Mouse (Mus musculus) liver, embryonic 14.5 days (tissue): Measurements from ENCODE around the gene Abhd5. TPM values are rescaled to one million over a fixed set of nuclear protein-coding genes. Genes with fewer than 3 reads are reported as not detected.

Experiments
- ATAC-seq: fragments of 200-750 bp; cut with Nextera tagmentation; 2 replicates; pipeline ENCODE4 v1.8.0; 2017; ENCODE audit warnings: moderate number of reproducible peaks, mild to moderate bottlenecking, moderate library complexity; ENCODE audit not compliant: insufficient read depth
- DNase-seq, 3 experiments: peaks; one replicate each; pipeline ENCODE4 v3.0.0-alpha.2; 2012 to 2013; ENCODE audit warnings: low read depth in 3 of 3, low spot score in 3 of 3
- H3K27ac ChIP-seq: fragments of 300-500 bp; sonication (generic); 2 replicates; pipeline ENCODE4 v1.5.1; 2014; ENCODE audit warnings: moderate library complexity, mild to moderate bottlenecking, control low read depth, inconsistent platforms
- H3K27me3 ChIP-seq: fragments of 300-500 bp; sonication (generic); 2 replicates; pipeline ENCODE4 v1.6.1; 2014; ENCODE audit warnings: mild to moderate bottlenecking, low read length, moderate library complexity; ENCODE audit not compliant: control insufficient read depth, insufficient read depth
- H3K36me3 ChIP-seq: fragments of 300-500 bp; sonication (generic); replicated peaks from 2 replicates; pipeline ENCODE4 v1.6.1; 2014; ENCODE audit warnings: low read depth; ENCODE audit not compliant: control insufficient read depth, insufficient read depth
- H3K4me1 ChIP-seq, 2 experiments: fragments of 200-500 bp in 1 of 2; fragments of 300-500 bp in 1 of 2; sonication (generic) in 1 of 2; replicated peaks; 2 replicates each; pipeline ENCODE4 v1.6.1; 2012 to 2014; ENCODE audit warnings: antibody characterized with exemption in 1 of 2, inconsistent platforms in 1 of 2, low read length in 1 of 2; ENCODE audit not compliant: control insufficient read depth in 2 of 2, insufficient read depth in 2 of 2
- H3K4me2 ChIP-seq: fragments of 300-500 bp; sonication (generic); 2 replicates; pipeline ENCODE4 v1.6.1; 2014; ENCODE audit warnings: low read depth, mild to moderate bottlenecking, control low read depth, moderate library complexity
- H3K4me3 ChIP-seq, 2 experiments: fragments of 200-500 bp in 1 of 2; fragments of 300-500 bp in 1 of 2; sonication (generic) in 1 of 2; 2 replicates each; pipeline ENCODE4 v1.5.1; 2012 to 2014; ENCODE audit warnings: low read depth in 2 of 2, low read length in 2 of 2, mild to moderate bottlenecking in 2 of 2, control low read depth in 1 of 2, inconsistent platforms in 1 of 2, moderate library complexity in 1 of 2; ENCODE audit not compliant: insufficient read depth in 1 of 2
- H3K9ac ChIP-seq: fragments of 300-500 bp; sonication (generic); replicated peaks from 2 replicates; pipeline ENCODE4 v1.6.1; 2014; ENCODE audit warnings: mild to moderate bottlenecking, control low read depth, moderate library complexity
- H3K9me3 ChIP-seq: fragments of 300-500 bp; sonication (generic); 2 replicates; pipeline ENCODE4 v1.6.1; 2016; ENCODE audit warnings: low read length, mixed read lengths; ENCODE audit not compliant: control insufficient read depth
- CTCF ChIP-seq: IDR thresholded peaks from 2 replicates; pipeline ENCODE4 v1.5.1; 2016; ENCODE audit warnings: antibody characterized with exemption, low read depth, control low read depth
- EP300 ChIP-seq: IDR thresholded peaks from 2 replicates; pipeline ENCODE4 v1.6.1; 2016; ENCODE audit warnings: antibody characterized with exemption, low read depth
- WGBS: fragments of 180-500 bp; shearing (Covaris S2); extraction: QIAGEN DNeasy Blood & Tissue Kit; methylation state at CpG from one replicate; pipeline ENCODE4 v1.1.7; 2014; ENCODE audit not compliant: insufficient replicate concordance; 5-methylcytosine and 5-hydroxymethylcytosine counted together
- polyA plus RNA-seq, 2 experiments: library from polyadenylated mRNA; depleted of rRNA in 1 of 2; stranded (reverse) in 1 of 2; unstranded in 1 of 2; fragments of >200 nt; fragmentation: Nextera tagmentation in 1 of 2; extraction: Ambion mirVana in 1 of 2; gene quantifications; 2 replicates each; pipeline versions ENCODE4 v1.2.1 to v1.2.3; 2012 to 2014

Abhd5 gene
- polyA plus RNA-seq, 2 experiments, result 15.6 to 26.1 TPM

DNA sequence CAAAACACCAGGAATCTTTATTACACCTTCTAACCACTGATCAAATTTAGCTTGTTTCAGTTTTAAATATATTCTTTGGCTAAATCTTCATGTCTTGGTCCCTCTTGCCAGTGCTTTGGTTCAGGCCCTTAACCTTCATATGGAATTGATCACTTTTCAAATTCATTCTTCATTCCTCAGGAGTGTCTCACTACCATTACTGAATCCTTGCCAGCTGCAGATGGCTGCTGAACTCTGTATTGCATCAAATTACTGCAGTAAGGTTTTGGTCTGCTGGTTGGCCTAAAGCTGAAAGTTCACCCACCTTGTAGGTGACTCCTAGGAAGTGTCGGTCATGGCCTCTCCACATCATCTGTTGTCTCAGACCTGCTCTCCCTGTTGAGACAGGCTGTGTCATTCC, 12.8 kb downstream of the Abhd5 start:
- H3K36me3 ChIP-seq, result no peaks in the 10 kb centered on the region; the same call in 1 of the 2 replicates
- ATAC-seq (no peak), DNase-seq (no peak)
- no peaks in the 10 kb centered on the region for H3K9me3 ChIP-seq
- no peak overlapping the region for H3K4me3 ChIP-seq
- no peak overlapping the region for H3K9ac ChIP-seq
- H3K27ac ChIP-seq, result no peak overlapping the region
- no peak overlapping the region for H3K4me2 ChIP-seq
- TF ChIP-seq CTCF (no peak), EP300 (no peak)
- H3K4me1 ChIP-seq, result no peaks in the 10 kb centered on the region
- WGBS, result 78% methylated on average over 1 of the region's 1 CpGs
- H3K27me3 ChIP-seq, result no peaks in the 10 kb centered on the region

DNA sequence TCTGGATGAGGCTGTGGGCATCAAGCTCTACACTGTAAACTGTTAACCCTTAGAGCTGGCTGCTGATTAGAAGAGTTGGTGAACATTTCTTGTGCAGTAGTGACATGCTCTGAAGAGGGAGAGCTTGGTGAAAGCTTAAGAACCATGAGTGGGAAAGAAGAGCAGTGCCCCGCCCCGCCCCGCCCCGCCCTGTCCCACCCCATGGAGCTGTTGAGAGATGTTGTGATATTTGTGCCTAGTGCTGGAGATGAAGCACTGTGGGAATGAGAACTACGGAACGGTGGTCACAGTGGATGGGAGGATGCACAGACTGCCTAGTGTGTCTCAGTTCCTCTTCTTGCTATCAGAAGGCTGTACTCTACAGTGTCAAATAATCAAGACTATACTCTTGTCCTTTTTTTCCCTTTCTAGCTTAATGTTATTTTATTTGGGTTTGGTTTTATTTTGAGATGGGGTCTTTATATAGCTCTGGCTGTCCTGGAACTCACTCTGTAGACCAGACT, 18.9 kb downstream of the Abhd5 start:
- peaks cover 21 to 22% of the 10 kb centered on the region in 2 experiments for H3K4me1 ChIP-seq
- DNase-seq, result no peak
- peak; percentile 46; the same call in 1 of the 2 replicates for ATAC-seq
- peak overlapping the region; percentile 21; the same call in 1 of the 2 replicates for H3K4me2 ChIP-seq
- TF ChIP-seq CTCF (no peak), EP300 (no peak)
- H3K9ac ChIP-seq, result no peak overlapping the region
- no peak overlapping the region for H3K4me3 ChIP-seq
- H3K9me3 ChIP-seq, result no peaks in the 10 kb centered on the region
- no peaks in the 10 kb centered on the region; the same call in 1 of the 2 replicates for H3K36me3 ChIP-seq
- no peaks in the 10 kb centered on the region for H3K27me3 ChIP-seq
- 69% methylated on average over 6 of the region's 6 CpGs for WGBS
- no peak overlapping the region for H3K27ac ChIP-seq

DNA sequence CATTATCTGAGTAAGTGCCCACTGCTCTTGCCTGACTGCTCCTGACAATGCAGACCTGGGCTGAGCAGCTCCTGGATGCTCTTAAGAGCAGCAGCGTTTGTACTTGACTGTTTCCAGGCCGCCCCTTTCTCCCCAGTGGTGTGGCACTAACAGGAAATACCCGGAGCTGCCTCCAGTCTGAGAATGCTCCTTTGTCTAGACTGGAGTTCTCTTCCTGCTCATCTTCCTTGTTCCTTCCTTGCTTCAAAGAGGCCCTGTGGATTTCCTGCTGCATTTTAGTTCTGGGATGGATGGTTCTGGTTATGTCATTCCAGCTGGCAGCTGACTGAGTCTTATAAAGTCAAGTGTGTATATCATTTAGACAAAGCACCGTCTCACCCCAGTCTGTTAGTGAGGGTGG, 21.1 kb downstream of the Abhd5 start:
- 35% methylated on average over 4 of the region's 4 CpGs for WGBS
- peaks cover 6% of the 10 kb centered on the region for H3K36me3 ChIP-seq
- DNase-seq (no peak), ATAC-seq (peak; percentile 38; the same call in 1 of the 2 replicates)
- H3K27ac ChIP-seq, result no peak overlapping the region; the same call in 1 of the 2 replicates
- H3K4me1 ChIP-seq, result peaks cover 21 to 22% of the 10 kb centered on the region in 2 experiments
- no peak overlapping the region for H3K9ac ChIP-seq
- H3K27me3 ChIP-seq, result no peaks in the 10 kb centered on the region
- no peak overlapping the region for H3K4me3 ChIP-seq
- H3K4me2 ChIP-seq, result peak overlapping the region; percentile 9
- no peak for TF ChIP-seq CTCF
- no peak for TF ChIP-seq EP300
- no peaks in the 10 kb centered on the region for H3K9me3 ChIP-seq

DNA sequence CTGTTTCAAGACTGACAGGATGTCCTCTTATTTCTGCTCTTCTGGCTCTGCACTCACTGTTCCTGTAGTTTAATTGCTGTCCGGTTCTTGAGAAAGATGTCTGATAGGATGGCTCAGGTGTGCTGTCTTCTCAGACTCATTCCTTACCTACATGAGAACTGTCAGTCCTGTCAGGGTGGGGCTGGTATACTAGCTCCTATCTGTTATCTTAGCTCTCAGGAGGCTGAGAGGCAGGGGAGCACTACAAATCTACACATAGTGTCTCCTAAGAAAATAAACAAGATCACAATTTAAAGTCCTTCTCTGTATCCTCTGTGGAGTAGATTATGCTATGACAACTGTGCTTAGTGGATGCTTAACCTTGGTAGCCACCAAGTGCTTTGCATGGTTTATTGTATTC, 21.6 kb downstream of the Abhd5 start:
- no peak overlapping the region for H3K4me3 ChIP-seq
- 61% methylated on average over 1 of the region's 1 CpGs for WGBS
- H3K9me3 ChIP-seq, result no peaks in the 10 kb centered on the region
- no peaks in the 10 kb centered on the region for H3K27me3 ChIP-seq
- H3K4me2 ChIP-seq, result peak overlapping the region; percentile 9
- H3K36me3 ChIP-seq, result peaks cover 6% of the 10 kb centered on the region
- peak; percentile 76 for ATAC-seq
- H3K27ac ChIP-seq, result no peak overlapping the region
- no peak for TF ChIP-seq CTCF
- TF ChIP-seq EP300, result no peak
- 0 out of 2 replicates have a peak overlapping the region, but pooled peaks have one; percentile 6 for H3K9ac ChIP-seq
- H3K4me1 ChIP-seq, result peaks cover 21 to 22% of the 10 kb centered on the region in 2 experiments
- DNase-seq, result no peak

DNA sequence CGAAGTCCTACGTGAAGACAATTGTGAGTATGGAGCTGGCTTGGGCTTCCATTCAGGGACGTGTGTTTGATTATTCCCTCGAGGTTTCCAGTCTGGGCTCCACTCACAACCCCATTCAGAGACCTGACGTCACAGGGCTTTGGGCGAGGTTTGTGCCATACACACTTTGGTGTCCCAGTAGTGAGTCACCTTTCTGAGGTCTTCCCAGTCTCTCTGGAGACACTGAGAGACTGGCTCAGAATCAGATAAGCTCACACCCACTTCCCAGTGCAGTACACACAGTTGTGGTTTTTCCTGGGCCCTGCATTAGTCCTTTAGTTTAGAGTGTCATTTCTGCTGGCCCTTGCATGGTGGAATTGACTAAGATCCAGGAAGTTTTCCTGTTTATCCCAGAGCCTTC, 27.6 kb downstream of the Abhd5 start:
- Histone ChIP-seq H3K27me3 (no peaks in the 10 kb centered on the region), H3K4me2 (no peak overlapping the region), H3K27ac (no peak overlapping the region), H3K36me3 (peaks cover 16% of the 10 kb centered on the region), H3K4me3 (no peak overlapping the region), H3K9ac (no peak overlapping the region), H3K9me3 (no peaks in the 10 kb centered on the region), H3K4me1 (0 out of 4 replicates have a peak, but pooled peaks cover 0 to 2% of the 10 kb centered on the region in 2 experiments)
- ATAC-seq, result no peak
- 77% methylated on average over 6 of the region's 6 CpGs for WGBS
- no peak for TF ChIP-seq EP300
- no peak for TF ChIP-seq CTCF
- DNase-seq, result no peak
